Mouse (Mus musculus) G1E (cell line): ENCODE measurements around the gene Foxm1. TPM values are rescaled to one million over a fixed set of nuclear protein-coding genes. Genes with fewer than 3 reads are reported as not detected.
"Not testable (repeated sequence)": the region's sequence is repeated elsewhere in the genome, so short reads cannot be mapped to it uniquely, and the experiment has no call there.

Experiments
- ATAC-seq: 2 replicates; pipeline ENCODE4 v1.8.0; 2016; ENCODE audit warnings: mild to moderate bottlenecking; ENCODE audit not compliant: insufficient number of reproducible peaks, poor library complexity, low FRiP score, severe bottlenecking; ENCODE audit errors: extremely low read depth
- DNase-seq: peaks from one replicate; pipeline ENCODE4 v3.0.0; 2012; ENCODE audit warnings: low spot score
- H3K27me3 ChIP-seq: 2 replicates; pipeline ENCODE4 v1.6.1; 2012; ENCODE audit warnings: mild to moderate bottlenecking, low read length, inconsistent platforms; ENCODE audit not compliant: insufficient read depth
- H3K36me3 ChIP-seq: replicated peaks from 2 replicates; pipeline ENCODE3; 2012; ENCODE audit warnings: mild to moderate bottlenecking, inconsistent platforms
- H3K4me1 ChIP-seq: 2 replicates; pipeline ENCODE4 v1.6.1; 2012; ENCODE audit warnings: low read depth, low read length, inconsistent platforms, mixed read lengths; ENCODE audit not compliant: insufficient read depth
- H3K4me3 ChIP-seq: 2 replicates; pipeline ENCODE4 v1.5.1; 2012; ENCODE audit warnings: low read depth, mild to moderate bottlenecking, inconsistent platforms, low read length, moderate library complexity, mixed read lengths
- H3K9me3 ChIP-seq: replicated peaks from 2 replicates; pipeline ENCODE4 v1.6.1; 2012; ENCODE audit warnings: inconsistent platforms
- CTCF ChIP-seq: IDR thresholded peaks from 2 replicates; pipeline ENCODE4 v1.5.1; 2012; ENCODE audit warnings: low read depth, low read length, inconsistent platforms, mixed read lengths
- GATA1 ChIP-seq: IDR thresholded peaks from 2 replicates; pipeline ENCODE4 v1.6.1; 2012; ENCODE audit warnings: borderline replicate concordance, low read length, inconsistent platforms, mixed read lengths
- GATA2 ChIP-seq: IDR thresholded peaks from 2 replicates; pipeline ENCODE4 v1.6.1; 2012; ENCODE audit warnings: low read depth, low read length, inconsistent platforms, borderline replicate concordance
- POLR2AphosphoS5 ChIP-seq: IDR thresholded peaks from 2 replicates; pipeline ENCODE4 v1.6.1; 2012; ENCODE audit warnings: low read depth, low read length, inconsistent platforms; ENCODE audit not compliant: insufficient replicate concordance
- TAL1 ChIP-seq: conservative IDR thresholded peaks from 2 replicates; pipeline ENCODE4 v1.6.1; 2012; ENCODE audit warnings: low read depth, low read length, inconsistent platforms, mixed read lengths
- polyA plus RNA-seq: library from polyadenylated mRNA; stranded (reverse); fragments of >175 nt; gene quantifications from 2 replicates; pipeline ENCODE4 v1.2.3, GENCODE M21; 2012
- total RNA-seq, 2 experiments: library from RNA; stranded (forward) in 1 of 2; stranded (reverse) in 1 of 2; fragments of 200-1000 nt in 1 of 2; fragments of >200 nt in 1 of 2; fragmentation: Nextera tagmentation in 1 of 2; gene quantifications; 2 replicates each; pipeline ENCODE4 v1.2.3; 2014 to 2017

Foxm1 gene
- total and polyA plus RNA-seq, 3 experiments: 18.9 to 121 (median 76.3) TPM

- DNase-seq (no peak), ATAC-seq (no peak)
- no peaks in the 10 kb centered on the region for H3K9me3 ChIP-seq
- H3K4me3 ChIP-seq: no peak overlapping the region
- peaks cover 97% of the 10 kb centered on the region for H3K36me3 ChIP-seq
- TF ChIP-seq GATA1 (no peak), GATA2 (no peak), POLR2AphosphoS5 (no peak), CTCF (no peak), TAL1 (no peak)
- 0 out of 2 replicates have a peak, but pooled peaks cover 4% of the 10 kb centered on the region for H3K4me1 ChIP-seq
- H3K27me3 ChIP-seq: no peaks in the 10 kb centered on the region; the same call in 1 of the 2 replicates
Measured at GRCm38 (mm10) chr6:128370040-128370439, 7.3 kb downstream of the Foxm1 start.

DNA sequence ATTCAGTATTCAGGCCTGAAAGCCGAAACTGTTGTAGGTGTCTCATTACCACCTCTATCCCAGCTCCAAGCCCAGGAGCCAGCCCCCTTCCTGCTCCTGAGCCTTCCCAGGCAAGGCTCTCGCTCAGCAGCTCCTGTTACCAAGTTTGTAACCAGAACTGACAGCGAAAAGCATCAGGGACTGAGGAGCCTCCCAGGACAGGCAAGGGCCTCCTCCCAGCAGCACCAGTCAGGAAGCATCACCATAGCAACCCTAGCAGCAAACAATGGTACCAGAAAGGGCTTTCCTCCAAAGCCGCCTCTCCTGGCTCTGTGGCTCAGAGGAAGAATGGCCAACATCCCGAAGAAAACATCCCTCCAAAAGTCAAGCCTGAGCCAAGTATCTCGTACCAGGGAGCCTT, 12.4 kb downstream of the Foxm1 start, which contains the start of the genes Tex52 and Gm44596:
TSS of gene Tex52 (plus strand) at position 265 of the 400 bp plus-strand sequence.
TSS of gene Gm44596 (plus strand) at position 312 of the 400 bp plus-strand sequence.
- DNase-seq (no peak), ATAC-seq (no peak)
- Histone ChIP-seq H3K36me3 (peaks cover 64% of the 10 kb centered on the region), H3K4me1 (no peaks in the 10 kb centered on the region; the same call in 1 of the 2 replicates), H3K9me3 (no peaks in the 10 kb centered on the region), H3K4me3 (no peak within 1 kb of the TSS), H3K27me3 (peaks cover 6% of the 10 kb centered on the region; the same call in 1 of the 2 replicates)
- TF ChIP-seq GATA2 (no peak), POLR2AphosphoS5 (no peak), CTCF (no peak), GATA1 (no peak), TAL1 (no peak)

DNA sequence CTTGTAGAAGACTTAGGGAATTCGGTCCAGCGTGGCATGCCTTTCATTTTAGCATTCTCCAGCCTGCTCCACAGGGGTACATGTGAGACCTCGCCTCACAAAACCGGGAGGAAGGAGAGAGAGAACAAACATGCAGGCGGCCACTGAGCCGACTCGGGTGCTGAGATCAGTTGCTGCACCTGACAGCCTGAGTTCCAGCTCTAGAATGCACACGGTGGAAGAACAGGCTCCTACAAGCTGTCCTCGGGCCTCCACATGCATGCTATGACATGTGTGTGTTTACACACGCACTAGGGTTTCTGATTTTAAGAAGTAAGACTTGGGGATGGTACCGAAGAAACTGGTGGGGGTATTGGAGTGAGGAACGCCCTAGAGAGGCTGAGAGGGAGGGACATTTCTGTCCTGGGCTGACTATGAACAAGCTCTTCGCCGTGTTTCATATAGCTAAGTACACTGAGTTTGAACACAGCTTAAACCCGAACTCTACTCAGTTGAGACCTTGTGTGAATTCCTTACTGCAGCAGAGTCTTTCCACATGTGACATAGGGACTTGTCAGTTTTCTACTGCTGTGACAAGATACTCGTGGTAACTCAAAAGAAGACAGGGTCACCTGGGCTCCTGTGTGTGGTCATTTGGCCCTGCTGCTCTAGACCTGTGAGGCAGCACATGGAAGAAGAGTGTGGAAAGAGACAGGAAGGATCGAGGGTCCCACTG, 13.8 kb downstream of the Foxm1 start:
- peaks cover 6% of the 10 kb centered on the region; the same call in 1 of the 2 replicates for H3K27me3 ChIP-seq
- no peaks in the 10 kb centered on the region; the same call in none of the 2 replicates for H3K4me1 ChIP-seq
- TF ChIP-seq POLR2AphosphoS5: no peak
- TF ChIP-seq TAL1: no peak
- peaks cover 51% of the 10 kb centered on the region for H3K36me3 ChIP-seq
- no peak for ATAC-seq
- no peak overlapping the region for H3K4me3 ChIP-seq
- H3K9me3 ChIP-seq: no peaks in the 10 kb centered on the region
- no peak for DNase-seq

GRCm38 (mm10) chr6:128379636-128380035, 16.9 kb downstream of the Foxm1 start:
- ATAC-seq: no peak
- TF ChIP-seq CTCF (no peak), GATA1 (no peak), POLR2AphosphoS5 (no peak), GATA2 (no peak), TAL1 (no peak)
- H3K9me3 ChIP-seq: no peaks in the 10 kb centered on the region

GRCm38 (mm10) chr6:128380594-128381167, 17.9 kb downstream of the Foxm1 start:
- H3K4me1 ChIP-seq, H3K4me3 ChIP-seq, H3K9me3 ChIP-seq, ATAC-seq, DNase-seq: not testable (repeated sequence)
- Histone ChIP-seq H3K27me3 (peaks cover 14% of the 10 kb centered on the region; the same call in 1 of the 2 replicates), H3K36me3 (peaks cover 14% of the 10 kb centered on the region)

More at GRCm38 (mm10) chr6:128379636-128380035, 16.9 kb downstream of the Foxm1 start:
- H3K27me3 ChIP-seq: peaks cover 14% of the 10 kb centered on the region; the same call in 1 of the 2 replicates
- H3K4me1 ChIP-seq: peaks cover 4% of the 10 kb centered on the region
- DNase-seq: no peak
- H3K4me3 ChIP-seq: no peak overlapping the region
- peaks cover 20% of the 10 kb centered on the region for H3K36me3 ChIP-seq

- H3K4me1 ChIP-seq: peaks cover 4% of the 10 kb centered on the region
- DNase-seq (no peak), ATAC-seq (no peak)
- no peak overlapping the region for H3K4me3 ChIP-seq
- H3K9me3 ChIP-seq: no peaks in the 10 kb centered on the region
- H3K27me3 ChIP-seq: peaks cover 18% of the 10 kb centered on the region; the same call in 1 of the 2 replicates
- peaks cover 8% of the 10 kb centered on the region for H3K36me3 ChIP-seq
- TF ChIP-seq POLR2AphosphoS5 (no peak), GATA1 (no peak), GATA2 (no peak)
Measured at GRCm38 (mm10) chr6:128381254-128381653, 18.5 kb downstream of the Foxm1 start.
